Mouse (Mus musculus) neural tube, embryonic 14.5 days (tissue): ENCODE measurements around the gene Rassf1. TPM values are rescaled to one million over a fixed set of nuclear protein-coding genes. Genes with fewer than 3 reads are reported as not detected.

ENCODE experiments used
- ATAC-seq: fragments of 200-750 bp; cut with Nextera tagmentation; 2 replicates; pipeline ENCODE4 v1.8.0; 2017; ENCODE audit warnings: low read depth, mild to moderate bottlenecking, moderate TSS enrichment, moderate library complexity
- H3K27ac ChIP-seq: fragments of 300-500 bp; sonication (generic); 2 replicates; pipeline ENCODE4 v1.5.1; 2014; ENCODE audit warnings: low read depth, mild to moderate bottlenecking, control low read depth, low read length, moderate library complexity, mixed read lengths
- H3K27me3 ChIP-seq: fragments of 300-500 bp; sonication (generic); 2 replicates; pipeline ENCODE4 v1.6.1; 2014; ENCODE audit warnings: low read length; ENCODE audit not compliant: control insufficient read depth, insufficient read depth
- H3K36me3 ChIP-seq: fragments of 300-500 bp; sonication (generic); 2 replicates; pipeline ENCODE4 v1.6.1; 2014; ENCODE audit warnings: low read length, mixed read lengths; ENCODE audit not compliant: control insufficient read depth, insufficient read depth
- H3K4me1 ChIP-seq: fragments of 300-500 bp; sonication (generic); 2 replicates; pipeline ENCODE4 v1.6.1; 2014; ENCODE audit warnings: low read length; ENCODE audit not compliant: control insufficient read depth, insufficient read depth
- H3K4me2 ChIP-seq: fragments of 300-500 bp; sonication (generic); 2 replicates; pipeline ENCODE4 v1.6.1; 2014; ENCODE audit warnings: mild to moderate bottlenecking, low read depth, low read length, control low read depth
- H3K4me3 ChIP-seq: fragments of 300-500 bp; sonication (generic); 2 replicates; pipeline ENCODE4 v1.5.1; 2014; ENCODE audit warnings: low read depth, low read length, control low read depth, mixed read lengths
- H3K9ac ChIP-seq: fragments of 300-500 bp; sonication (generic); replicated peaks from 2 replicates; pipeline ENCODE4 v1.6.1; 2014; ENCODE audit warnings: low read depth, mild to moderate bottlenecking, control low read depth, low read length, mixed read lengths
- H3K9me3 ChIP-seq: fragments of 300-500 bp; sonication (generic); 2 replicates; pipeline ENCODE4 v1.6.1; 2016; ENCODE audit warnings: low read length; ENCODE audit not compliant: control insufficient read depth
- WGBS: fragments of 180-500 bp; shearing (Covaris S2); extraction: QIAGEN DNeasy Blood & Tissue Kit; methylation state at CpG from one replicate; pipeline ENCODE4 v1.1.7; 2014; 5-methylcytosine and 5-hydroxymethylcytosine counted together
- polyA plus RNA-seq: library from polyadenylated mRNA; unstranded; fragments of >200 nt; fragmentation: Nextera tagmentation; extraction: Ambion mirVana; gene quantifications from 2 replicates; pipeline ENCODE4 v1.2.1, GENCODE M21; 2014

Gene Rassf1
- polyA plus RNA-seq, 1 experiment from 2014 or later = 34.1 TPM

DNA sequence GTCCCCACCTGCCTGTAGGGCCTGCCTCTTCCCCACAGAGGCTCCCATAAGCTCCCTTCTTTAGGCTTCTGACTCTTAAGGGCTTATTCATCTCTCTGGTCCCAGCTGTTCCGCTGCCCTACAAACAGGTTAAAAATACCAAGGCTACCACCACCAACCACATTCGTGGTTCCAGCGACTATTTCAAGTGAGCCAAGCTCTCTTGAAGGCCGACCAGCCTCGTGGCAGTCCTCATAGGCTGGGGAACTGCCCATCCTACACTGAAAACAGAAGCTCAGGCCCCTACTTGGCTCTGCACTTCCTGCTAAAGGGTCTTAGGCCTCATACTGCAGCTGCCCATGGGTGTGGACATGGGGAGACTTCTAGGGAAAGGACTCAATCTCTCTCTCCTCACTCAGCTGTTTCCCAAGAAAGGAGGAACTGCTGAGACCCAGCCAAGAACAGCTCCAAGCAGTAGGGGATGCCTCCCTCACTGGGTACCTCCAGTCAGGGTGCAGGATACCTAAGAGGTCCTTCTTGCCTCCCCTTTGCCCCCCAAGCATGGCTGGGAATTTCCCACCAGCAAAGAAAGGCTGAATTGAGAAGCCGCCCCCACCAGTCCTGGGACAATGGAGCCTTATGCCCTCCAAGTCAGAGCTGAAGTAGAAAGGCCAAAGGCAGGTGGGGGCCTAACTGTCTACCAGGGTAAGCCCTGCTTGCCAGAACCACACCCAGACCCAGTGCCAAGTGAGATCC is 60.3 kb downstream of the Rassf1 start:
- no peak for ATAC-seq
- Histone ChIP-seq H3K36me3 (peaks cover 21% of the 10 kb centered on the region), H3K4me1 (peaks cover 24% of the 10 kb centered on the region), H3K9ac (peak overlapping the region; percentile 82), H3K4me3 (peak overlapping the region; percentile 27), H3K9me3 (no peaks in the 10 kb centered on the region), H3K4me2 (peak overlapping the region; percentile 66), H3K27me3 (no peaks in the 10 kb centered on the region), H3K27ac (peak overlapping the region; percentile 99)
- WGBS = 65% methylated on average over 6 of the region's 6 CpGs

Other genes with a start within 250 kb of the Rassf1 start
- gene Hemk1, start 213.2 kb upstream of the Rassf1 start, polyA plus RNA-seq = 15.8 and 20.1 TPM in 2 replicates
- gene 6430571L13Rik, start 211.0 kb upstream of the Rassf1 start, polyA plus RNA-seq = 4.3 and 7.3 TPM in 2 replicates
- gene Cacna2d2, start 151.9 kb upstream of the Rassf1 start, polyA plus RNA-seq = 7.1 and 10.6 TPM in 2 replicates
- 47.7 and 48.7 TPM in 2 replicates for gene Tmem115, start 17.6 kb upstream of the Rassf1 start, polyA plus RNA-seq
- gene Cyb561d2, start 9.4 kb upstream of the Rassf1 start, polyA plus RNA-seq = 42.2 and 46.7 TPM in 2 replicates
- gene Nprl2, start 9.3 kb upstream of the Rassf1 start, polyA plus RNA-seq = 71.5 and 74.9 TPM in 2 replicates
- 1.2 and 2.0 TPM in 2 replicates for gene Zmynd10, start 4.3 kb upstream of the Rassf1 start, polyA plus RNA-seq
- gene Tusc2, start 11.7 kb downstream of the Rassf1 start, polyA plus RNA-seq = 111 and 126 TPM in 2 replicates
- gene Hyal2, start 16.4 kb downstream of the Rassf1 start, polyA plus RNA-seq = 60.3 and 70.0 TPM in 2 replicates
- gene Hyal1, start 25.4 kb downstream of the Rassf1 start, polyA plus RNA-seq = 3.1 and 4.7 TPM in 2 replicates
- gene Naa80, start 27.3 kb downstream of the Rassf1 start, polyA plus RNA-seq = 13.3 and 15.6 TPM in 2 replicates
- gene Hyal3, start 29.3 kb downstream of the Rassf1 start, polyA plus RNA-seq = 1.5 and 2.1 TPM in 2 replicates
- gene Ifrd2, start 36.1 kb downstream of the Rassf1 start, polyA plus RNA-seq = 15.0 and 17.8 TPM in 2 replicates
- 2.8 and 5.3 TPM in 2 replicates for gene Sema3b, start 57.7 kb downstream of the Rassf1 start, polyA plus RNA-seq
- gene Gnai2, start 83.8 kb downstream of the Rassf1 start, polyA plus RNA-seq = 234 and 258 TPM in 2 replicates
- gene Slc38a3, start 118.0 kb downstream of the Rassf1 start, polyA plus RNA-seq = 31.3 and 36.6 TPM in 2 replicates
- 1.4 and 2.7 TPM in 2 replicates for gene Gnat1, start 128.2 kb downstream of the Rassf1 start, polyA plus RNA-seq
- gene Sema3f, start 158.9 kb downstream of the Rassf1 start, polyA plus RNA-seq = 17.0 and 18.7 TPM in 2 replicates
- 237 and 239 TPM in 2 replicates for gene Rbm5, start 219.4 kb downstream of the Rassf1 start, polyA plus RNA-seq